9 mouse cellular contexts compared by ENCODE assay signal in the genomic region with DNA sequence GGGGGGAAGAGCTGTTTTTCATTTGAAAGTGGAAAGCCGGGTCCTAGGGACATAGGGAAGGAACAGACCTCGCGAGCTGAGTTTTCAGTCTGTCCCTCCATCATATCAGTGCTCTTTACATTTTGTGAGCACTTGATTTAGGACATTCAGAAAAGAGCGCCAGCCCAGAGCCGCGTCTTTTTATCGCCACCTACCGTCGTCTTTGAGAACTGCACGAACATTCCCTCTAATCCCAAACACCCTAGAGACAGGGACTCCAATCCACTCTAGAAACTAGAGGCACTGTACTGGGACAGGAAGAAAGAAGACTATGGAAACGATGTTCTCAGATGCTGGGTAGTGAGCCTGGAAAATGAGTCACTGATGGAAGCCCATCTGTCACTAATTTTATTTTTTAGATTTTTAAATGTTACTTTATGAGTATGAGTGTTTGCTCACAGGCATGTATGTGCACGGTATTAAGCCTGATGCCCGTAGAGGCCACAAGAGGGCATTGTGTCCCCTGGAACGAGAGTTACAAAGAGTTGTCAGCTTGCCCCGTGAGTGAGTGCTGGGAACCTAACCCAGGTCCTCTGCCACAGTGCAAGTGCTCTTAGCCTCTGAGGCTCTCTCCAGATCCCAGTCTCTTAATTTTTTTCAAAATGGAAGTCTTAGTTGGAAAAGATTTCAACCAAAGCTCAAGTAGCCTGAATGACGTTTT. TPM values are rescaled to one million over a fixed set of nuclear protein-coding genes. Genes with fewer than 3 reads are reported as not detected.
DNase-seq lines count a peak whose midpoint lies in the region; ATAC-seq and TF ChIP-seq lines count a peak whose summit lies in the region.
"Had no signal": no experiment of that assay in that cellular context is flagged by ENCODE, and none has a peak within 500 bp of the region (broad histone marks: within the 10 kb centered on the region; RNA-seq: fewer than 3 reads in every experiment).

No protein-coding gene starts in this region.

- ATAC-seq in embryonic facial prominence, embryonic 11.5 days (replicated peaks; ENCODE audit: insufficient number of reproducible peaks, low FRiP score, low TSS enrichment, low read depth), result peak; percentile 60; the same call in 1 of the 2 replicates
- peak; percentile 63 for ATAC-seq in lung, embryonic 16.5 days (ENCODE audit: low read depth)

- DNase-seq in ES-E14 (ENCODE audit: low read depth, low spot score), result peak; percentile 82
- peak; percentile 65 for DNase-seq in adrenal gland, postnatal 25 days
- DNase-seq in embryonic facial prominence, embryonic 11.5 days (ENCODE audit: low spot score), result peak; percentile 82
- DNase-seq in heart, embryonic 10.5 days (ENCODE audit: low spot score), result peak; percentile 85
- peak; percentile 85 for DNase-seq in kidney, postnatal 10 days
- peak; percentile 50 for DNase-seq in retina, adult 2 months (ENCODE audit: low read depth, low spot score)
- peak; percentile 50 for DNase-seq in yolk sac, embryonic 10.5 days (ENCODE audit: low spot score)

- H3K4me2 ChIP-seq in embryonic facial prominence, embryonic 11.5 days (ENCODE audit: low read depth, low read length), result no peak overlapping the region
- 0 out of 2 replicates have a peak overlapping the region, but pooled peaks have one; percentile 7 for H3K4me2 ChIP-seq in lung, embryonic 16.5 days (ENCODE audit: low read depth, low read length)

- no peak overlapping the region for H3K27ac ChIP-seq in ES-E14 (ENCODE audit: insufficient read depth, low read depth, low read length, poor library complexity, severe bottlenecking)
- no peak overlapping the region for H3K27ac ChIP-seq in embryonic facial prominence, embryonic 11.5 days (replicated peaks; ENCODE audit: low read depth, low read length)
- no peak overlapping the region for H3K27ac ChIP-seq in heart, embryonic 10.5 days
- no peak overlapping the region for H3K27ac ChIP-seq in lung, embryonic 16.5 days (ENCODE audit: low read length)
- H3K27ac ChIP-seq: macrophage had no signal

- no peak overlapping the region for H3K9ac ChIP-seq in ES-E14 (ENCODE audit: insufficient read depth, low read depth, low read length, poor library complexity, severe bottlenecking)
- H3K9ac ChIP-seq in embryonic facial prominence, embryonic 11.5 days (replicated peaks; ENCODE audit: low read length), result no peak overlapping the region
- H3K9ac ChIP-seq in lung, embryonic 16.5 days (ENCODE audit: low read length), result no peak overlapping the region

- no peaks in the 10 kb centered on the region for H3K36me3 ChIP-seq in ES-E14 (ENCODE audit: control insufficient read depth, insufficient read depth, low read length, poor library complexity, severe bottlenecking)
- H3K36me3 ChIP-seq in embryonic facial prominence, embryonic 11.5 days (replicated peaks; ENCODE audit: control insufficient read depth, insufficient read depth, low read depth, low read length), result no peaks in the 10 kb centered on the region
- no peaks in the 10 kb centered on the region for H3K36me3 ChIP-seq in heart, embryonic 10.5 days
- no peaks in the 10 kb centered on the region for H3K36me3 ChIP-seq in lung, embryonic 16.5 days (ENCODE audit: control insufficient read depth, insufficient read depth, low read length)

- peaks cover 5 to 10% of the 10 kb centered on the region in 2 experiments; a peak in 2 of 4 replicates for H3K4me1 ChIP-seq in ES-E14 (ENCODE audit: control insufficient read depth in 2 of 2, insufficient read depth in 2 of 2, low read length in 2 of 2, poor library complexity in 1 of 2)
- H3K4me1 ChIP-seq in embryonic facial prominence, embryonic 11.5 days (ENCODE audit: control insufficient read depth, insufficient read depth, low read length), result no peaks in the 10 kb centered on the region
- H3K4me1 ChIP-seq in heart, embryonic 10.5 days, result peaks cover 17% of the 10 kb centered on the region; the same call in 1 of the 2 replicates
- H3K4me1 ChIP-seq in lung, embryonic 16.5 days (replicated peaks; ENCODE audit: control insufficient read depth, insufficient read depth, low read length), result no peaks in the 10 kb centered on the region; the same call in 1 of the 2 replicates

- H3K27me3 ChIP-seq in embryonic facial prominence, embryonic 11.5 days (ENCODE audit: control insufficient read depth, insufficient read depth, low read length), result no peaks in the 10 kb centered on the region
- no peaks in the 10 kb centered on the region for H3K27me3 ChIP-seq in heart, embryonic 10.5 days (ENCODE audit: insufficient read depth, poor library complexity, severe bottlenecking)
- H3K27me3 ChIP-seq in lung, embryonic 16.5 days (ENCODE audit: control insufficient read depth, insufficient read depth, low read depth, low read length), result no peaks in the 10 kb centered on the region

- H3K4me3 ChIP-seq in ES-E14 (ENCODE audit: insufficient read depth in 1 of 2, low read depth in 1 of 2, low read length in 2 of 2, poor library complexity in 1 of 2, severe bottlenecking in 1 of 2), result no peak overlapping the region
- H3K4me3 ChIP-seq in embryonic facial prominence, embryonic 11.5 days (ENCODE audit: low read depth, low read length), result no peak overlapping the region
- H3K4me3 ChIP-seq in heart, embryonic 10.5 days, result no peak overlapping the region
- H3K4me3 ChIP-seq in lung, embryonic 16.5 days (ENCODE audit: low read length), result no peak overlapping the region

- 23% methylated on average over 16 of the region's 16 CpGs for WGBS in embryonic facial prominence, embryonic 11.5 days
- 24% methylated on average over 16 of the region's 16 CpGs for WGBS in heart, embryonic 10.5 days
- 20% methylated on average over 16 of the region's 16 CpGs for WGBS in lung, embryonic 16.5 days

- no peaks in the 10 kb centered on the region for H3K9me3 ChIP-seq in ES-E14 (ENCODE audit: control insufficient read depth, insufficient read depth, low read depth, low read length)
- no peaks in the 10 kb centered on the region for H3K9me3 ChIP-seq in embryonic facial prominence, embryonic 11.5 days (replicated peaks; ENCODE audit: control insufficient read depth, low read length)
- H3K9me3 ChIP-seq in heart, embryonic 10.5 days, result no peaks in the 10 kb centered on the region
- H3K9me3 ChIP-seq in lung, embryonic 16.5 days (ENCODE audit: control insufficient read depth, low read length), result no peaks in the 10 kb centered on the region

- in situ Hi-C loops in ES-E14 (cut with MboI; ENCODE audit: low sequenced_read_pairs in 2 of 2, unreplicated experiment in 2 of 2), result no loop called here

TF ChIP-seq in ES-E14, 5 proteins besides CTCF, POLR2A, EP300 and RAD21:
- TF ChIP-seq ZC3H11A (IDR thresholded peaks at IDR 0.05; ENCODE audit: borderline replicate concordance, low read depth, low read length) (no peak), HCFC1 (IDR thresholded peaks at IDR 0.05; ENCODE audit: borderline replicate concordance, insufficient read depth, low read length) (no peak), MAFK (IDR thresholded peaks at IDR 0.05; ENCODE audit: insufficient read depth, low read depth, low read length) (no peak)

RNA-seq across cellular contexts. Expression of a gene that starts 11.9 kb away (rescaled TPM):
- total RNA-seq in ES-E14 (2012; rRNA removed), result 97.3 and 165 TPM in 2 replicates
- total RNA-seq in adrenal gland, postnatal 25 days (2021), result 209 and 246 TPM in 2 replicates
- polyA plus RNA-seq in embryonic facial prominence, embryonic 11.5 days (2014; fragmentation: Nextera tagmentation; extraction: Ambion mirVana), result 592 TPM in 2 replicates
- 392 and 458 TPM in 2 replicates for polyA plus RNA-seq in heart, embryonic 10.5 days (2016; fragmentation: Nextera tagmentation; extraction: Ambion mirVana)
- 464 and 486 TPM in 2 replicates for polyA plus RNA-seq in lung, embryonic 16.5 days (2015; fragmentation: Nextera tagmentation; extraction: Ambion mirVana)

RNA-seq across cellular contexts. Expression of a gene that starts 46.3 kb away (rescaled TPM):
- total RNA-seq in ES-E14 (2012; rRNA removed), result 4.1 and 7.0 TPM in 2 replicates
- 21.1 and 28.5 TPM in 2 replicates for total RNA-seq in adrenal gland, postnatal 25 days (2021)
- 2.6 and 3.6 TPM in 2 replicates for polyA plus RNA-seq in embryonic facial prominence, embryonic 11.5 days (2014; fragmentation: Nextera tagmentation; extraction: Ambion mirVana)
- polyA plus RNA-seq in heart, embryonic 10.5 days (2016; fragmentation: Nextera tagmentation; extraction: Ambion mirVana), result 3.5 and 3.8 TPM in 2 replicates
- 5.0 and 6.2 TPM in 2 replicates for polyA plus RNA-seq in lung, embryonic 16.5 days (2015; fragmentation: Nextera tagmentation; extraction: Ambion mirVana)
